Mouse (Mus musculus) liver, adult 2 months (tissue): ENCODE results near the gene Lpar4.

Experiments used
- CTCF ChIP-seq: fragments of 200-500 bp; IDR thresholded peaks from 2 replicates; pipeline ENCODE4 v1.5.1; 2011; ENCODE audit warnings: low read depth, low read length, control low read depth
- POLR2A ChIP-seq: fragments of 200-500 bp; IDR thresholded peaks from 2 replicates; pipeline ENCODE4 v1.6.1; 2011; ENCODE audit warnings: low read length, control low read depth; ENCODE audit not compliant: insufficient read depth; ENCODE audit errors: extremely low read depth

DNA sequence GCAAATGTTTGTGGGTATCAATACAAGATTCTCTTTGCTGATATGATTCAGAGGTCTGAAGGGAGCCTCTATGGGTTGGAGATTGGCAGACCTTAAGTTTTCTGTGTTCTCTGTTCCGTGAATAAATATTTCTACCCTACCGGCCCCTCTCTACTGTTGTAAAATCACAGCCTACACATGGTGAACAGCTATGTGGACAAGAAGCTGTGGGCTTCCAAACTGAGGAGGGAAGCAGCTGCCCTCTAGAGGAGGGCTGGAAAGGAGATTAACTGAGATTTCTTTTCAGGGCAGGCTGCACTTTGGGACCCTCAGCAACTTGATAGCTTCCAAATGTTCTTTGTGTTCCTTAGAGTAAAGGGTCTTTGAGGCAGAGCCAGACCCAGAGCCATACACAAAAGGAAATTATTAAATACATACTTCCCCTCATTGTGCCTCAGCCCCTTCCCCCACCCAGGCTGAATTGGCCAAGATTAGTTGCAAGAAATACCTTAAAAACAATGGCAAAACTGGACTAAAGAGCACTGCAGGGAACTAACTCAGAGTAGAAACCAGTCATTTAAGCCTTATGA is 22.6 kb upstream of the Lpar4 start:
- no peak for TF ChIP-seq POLR2A
- TF ChIP-seq CTCF = no peak
